Mouse (Mus musculus): ENCODE measurements at regions not wholly inside any gene's neighbourhood (a gene's known extent, or its start where the extent isn't known, plus 50 kb on each side); places are given as distances from the start of the nearest gene placed in this dataset.

GRCm38 (mm10) chr14:76822766-76823325 is 213.7 kb upstream of the Ccdc122 start:
- no peak for DNase-seq (ENCODE audit: extremely low read depth, low read depth)

GRCm38 (mm10) chr14:76821892-76822291 is 214.7 kb upstream of the Ccdc122 start:
- no peak for DNase-seq (ENCODE audit: extremely low read depth, low read depth)

GRCm38 (mm10) chr14:76821484-76821883 is 215.1 kb upstream of the Ccdc122 start:
- DNase-seq (ENCODE audit: extremely low read depth, low read depth): no peak

- no peak for DNase-seq (ENCODE audit: extremely low read depth, low read depth)
Measured at GRCm38 (mm10) chr14:76820989-76821388, 215.6 kb upstream of the Ccdc122 start.

- no peak for DNase-seq (ENCODE audit: extremely low read depth, low read depth)
Measured at GRCm38 (mm10) chr14:76819690-76820089, 216.9 kb upstream of the Ccdc122 start.

GRCm38 (mm10) chr14:76818256-76819010 is 218.1 kb upstream of the Ccdc122 start:
- DNase-seq (ENCODE audit: extremely low read depth, low read depth): no peak

- no peak for DNase-seq (ENCODE audit: extremely low read depth, low read depth)
Measured at GRCm38 (mm10) chr14:76817189-76817772, 219.3 kb upstream of the Ccdc122 start.

- DNase-seq (ENCODE audit: extremely low read depth, low read depth): no peak
Measured at GRCm38 (mm10) chr14:76816666-76817065, 219.9 kb upstream of the Ccdc122 start.

- DNase-seq (ENCODE audit: extremely low read depth, low read depth): no peak
Measured at GRCm38 (mm10) chr14:76812155-76812875, 224.3 kb upstream of the Ccdc122 start.

- DNase-seq (ENCODE audit: extremely low read depth, low read depth): no peak
Measured at GRCm38 (mm10) chr14:76810697-76811589, 225.6 kb upstream of the Ccdc122 start.

GRCm38 (mm10) chr14:76810041-76810440 is 226.5 kb upstream of the Ccdc122 start:
- DNase-seq (ENCODE audit: extremely low read depth, low read depth): no peak

- DNase-seq (ENCODE audit: extremely low read depth, low read depth): no peak
Measured at GRCm38 (mm10) chr14:76809411-76809810, 227.2 kb upstream of the Ccdc122 start.

- DNase-seq (ENCODE audit: extremely low read depth, low read depth): no peak
Measured at GRCm38 (mm10) chr14:76805151-76805785, 231.3 kb upstream of the Ccdc122 start.

GRCm38 (mm10) chr14:76804447-76805150 is 232.0 kb upstream of the Ccdc122 start:
- DNase-seq (ENCODE audit: extremely low read depth, low read depth): no peak

- DNase-seq (ENCODE audit: extremely low read depth, low read depth): no peak
Measured at GRCm38 (mm10) chr14:76800181-76800580, 236.4 kb upstream of the Ccdc122 start.

- no peak for DNase-seq (ENCODE audit: extremely low read depth, low read depth)
Measured at GRCm38 (mm10) chr14:76799741-76800140, 236.8 kb upstream of the Ccdc122 start.

- no peak for DNase-seq (ENCODE audit: extremely low read depth, low read depth)
Measured at GRCm38 (mm10) chr14:76798925-76799428, 237.6 kb upstream of the Ccdc122 start.

- DNase-seq (ENCODE audit: extremely low read depth, low read depth): peak; percentile 18
Measured at GRCm38 (mm10) chr14:76798488-76798887, 238.1 kb upstream of the Ccdc122 start.

- no peak for DNase-seq (ENCODE audit: extremely low read depth, low read depth)
Measured at GRCm38 (mm10) chr14:76797518-76797917, 239.1 kb upstream of the Ccdc122 start.
